Mouse (Mus musculus): ENCODE measurements around the gene Spsb2.

Gene Spsb2

GRCm38 (mm10) chr6:124857840-124858530 lies 49.5 kb downstream of the Spsb2 start:
- DNase-seq (ENCODE audit: low spot score): no peak

DNA sequence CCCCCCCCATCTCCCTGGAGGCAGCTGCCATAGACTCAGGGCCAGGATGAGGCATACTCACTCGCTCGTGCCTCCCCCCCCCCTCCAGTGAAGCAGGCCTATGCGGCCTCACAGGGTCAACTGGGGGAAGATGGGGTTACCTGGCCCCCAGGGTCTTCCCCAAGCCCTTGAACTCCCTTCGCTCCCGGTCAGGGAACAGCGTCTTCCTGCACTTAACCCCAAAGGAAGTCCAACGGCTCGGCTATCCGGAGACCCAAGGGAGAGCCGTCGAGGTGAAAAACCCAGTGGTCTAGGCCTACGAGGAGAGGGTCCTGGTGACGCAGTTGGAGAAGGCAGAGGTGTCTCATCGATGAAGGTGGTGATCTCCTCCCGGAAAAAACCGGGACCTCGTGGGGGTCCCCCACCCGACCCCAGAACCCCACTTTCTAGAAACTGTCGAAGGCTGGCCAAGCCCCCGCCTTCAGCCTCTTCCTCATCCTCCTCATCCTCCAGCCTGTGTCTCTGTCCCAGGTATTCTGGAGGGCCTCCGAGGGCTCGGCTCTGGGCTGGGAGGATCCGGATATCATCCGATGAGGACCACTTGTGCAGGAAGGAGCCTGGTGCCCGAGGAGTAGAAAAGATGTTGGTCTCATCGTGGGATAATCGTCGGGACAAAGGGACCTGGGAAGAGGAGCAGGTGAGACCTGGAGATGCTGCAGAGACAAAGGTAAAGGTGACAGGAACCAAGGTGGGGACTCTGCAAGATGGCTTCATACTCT lies 50.3 kb downstream of the Spsb2 start:
- no peak for DNase-seq (ENCODE audit: low spot score)

- DNase-seq (ENCODE audit: low spot score): peak; percentile 90
Observed at GRCm38 (mm10) chr6:124859725-124860124, 51.3 kb downstream of the Spsb2 start.
